Mouse (Mus musculus): ENCODE measurements at regions not wholly inside any gene's neighbourhood (a gene's known extent, or its start where the extent isn't known, plus 50 kb on each side); places are given as distances from the start of the nearest gene placed in this dataset.

DNA sequence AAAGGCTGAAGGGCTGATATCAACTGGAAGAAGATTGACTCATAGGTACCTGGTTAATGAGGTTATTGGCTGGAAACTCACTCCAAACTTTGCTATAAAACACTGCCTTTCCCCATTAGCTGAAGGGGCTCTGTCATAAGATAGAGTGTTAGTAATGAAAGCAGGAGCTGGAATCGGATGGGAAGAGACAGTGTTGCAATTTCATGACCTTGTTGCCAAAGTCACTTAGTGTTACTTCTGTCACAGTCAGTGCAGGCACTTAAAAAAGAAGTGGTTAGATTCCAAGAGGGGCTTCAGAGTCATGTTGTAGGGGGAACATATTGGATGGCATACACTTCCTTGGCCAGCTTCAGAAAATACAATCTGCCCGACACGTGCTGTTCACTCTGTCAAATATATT lies 2925.6 kb upstream of the Gm7489 start:
- no peak for TF ChIP-seq CTCF (IDR thresholded peaks at IDR 0.05; ENCODE audit: control insufficient read depth, insufficient read depth, insufficient replicate concordance, low read depth, low read length)
- no peak for TF ChIP-seq POLR2A (IDR thresholded peaks at IDR 0.05; ENCODE audit: control insufficient read depth, low read depth, low read length)

Measured in testis, adult 2 months (tissue).